Mouse (Mus musculus) subcutaneous adipose tissue, adult 2 months (tissue): ENCODE measurements around the gene Cadm2. TPM values are rescaled to one million over a fixed set of nuclear protein-coding genes. Genes with fewer than 3 reads are reported as not detected.

ENCODE experiments used
- polyA plus RNA-seq: library from polyadenylated mRNA; depleted of rRNA; stranded (reverse); fragments of >200 nt; gene quantifications from 2 replicates; pipeline ENCODE4 v1.2.3, GENCODE M21; 2012; ENCODE audit warnings: low replicate concordance; rRNA removed

Cadm2 gene
- polyA plus RNA-seq: 0.27 and 0.60 TPM in 2 replicates

DNA sequence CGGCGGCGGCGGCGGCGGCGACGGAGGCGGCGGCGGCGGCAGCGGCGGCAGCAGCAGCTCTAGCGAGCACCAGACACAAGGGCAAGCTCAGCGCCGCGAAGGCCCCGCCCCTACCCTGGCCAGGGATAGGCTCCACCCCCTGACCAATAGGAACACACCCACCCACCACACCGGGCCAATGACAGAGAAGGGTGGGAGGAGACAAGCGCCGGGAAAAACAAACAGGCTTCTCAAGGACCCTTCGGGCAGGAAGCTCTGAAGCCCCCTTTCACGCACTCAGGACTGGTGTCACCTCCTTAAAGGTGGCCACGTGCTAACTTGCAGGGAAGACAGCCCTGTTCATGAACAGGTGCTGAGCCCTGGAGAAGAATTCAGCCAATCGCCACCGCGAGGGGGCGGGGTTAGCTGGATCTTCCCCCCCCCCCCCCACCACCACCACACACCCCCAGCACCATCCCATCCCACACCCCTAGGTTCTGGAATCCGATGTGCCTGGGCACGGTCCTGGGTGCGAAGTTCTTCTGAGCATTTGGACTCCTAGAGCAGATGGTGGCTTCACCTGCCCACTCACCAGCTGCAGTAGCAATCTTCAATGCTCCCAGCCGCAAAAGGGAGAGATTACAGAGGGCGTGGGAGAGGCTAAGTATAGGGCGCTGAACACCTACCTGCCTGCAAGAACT is at the start of gene Cadm2:
Gene Cadm2 (minus strand): TSS at position 83 of the 680 bp plus-strand sequence.

